Mouse (Mus musculus) CD4-positive, CD25-positive, alpha-beta regulatory T cell, adult 4 months (primary cell): Measurements from ENCODE around the gene 6030468B19Rik. TPM values are rescaled to one million over a fixed set of nuclear protein-coding genes. Genes with fewer than 3 reads are reported as not detected.

ENCODE experiments used
- polyA plus RNA-seq, 2 experiments: library from polyadenylated mRNA; unstranded; fragments of 100-300 nt; shearing (Covaris generic); gene quantifications; one replicate each; pipeline ENCODE4 v1.2.1; 2017

Gene 6030468B19Rik
- polyA plus RNA-seq, 2 experiments from 2014 or later, result 1.0 TPM; not detected in 1

Other genes starting within 250 kb of the 6030468B19Rik start
- 10 to 100 TPM; 19.6 to 21.4 TPM for gene Tnrc6c, start 143.4 kb upstream of the 6030468B19Rik start, polyA plus RNA-seq
- gene Tmc8, start 15.6 kb upstream of the 6030468B19Rik start, polyA plus RNA-seq, result 10 to 100 TPM; 35.1 to 41.6 TPM
- 100 to 1,000 TPM in 1 of 2 experiments, 10 to 100 TPM in 1; 85.5 to 146 TPM for gene Tmc6, start 15.5 kb upstream of the 6030468B19Rik start, polyA plus RNA-seq
- 1 to 10 TPM; 1.0 to 3.2 TPM for gene Gm20708, start 12.0 kb downstream of the 6030468B19Rik start, polyA plus RNA-seq
- gene Syngr2, start 12.0 kb downstream of the 6030468B19Rik start, polyA plus RNA-seq, result 100 to 1,000 TPM; 110 to 153 TPM
- gene Afmid, start 28.3 kb downstream of the 6030468B19Rik start, polyA plus RNA-seq, result 10 to 100 TPM; 24.8 to 42.0 TPM
- gene Tk1, start 28.4 kb downstream of the 6030468B19Rik start, polyA plus RNA-seq, result 10 to 100 TPM; 31.4 to 55.1 TPM
- 10 to 100 TPM; 16.9 to 31.5 TPM for gene Birc5, start 51.6 kb downstream of the 6030468B19Rik start, polyA plus RNA-seq
- not detected for gene Tmem235, start 63.1 kb downstream of the 6030468B19Rik start, polyA plus RNA-seq
- 1 to 10 TPM; 8.5 to 10.0 TPM for gene Tha1, start 75.8 kb downstream of the 6030468B19Rik start, polyA plus RNA-seq
- gene Socs3, start 172.4 kb downstream of the 6030468B19Rik start, polyA plus RNA-seq, result 10 to 100 TPM; 34.4 to 35.5 TPM
- 10 to 100 TPM; 34.3 to 38.8 TPM for gene Pgs1, start 188.6 kb downstream of the 6030468B19Rik start, polyA plus RNA-seq